Mouse (Mus musculus): ENCODE data around the gene Il33.

- no peak for TF ChIP-seq CTCF (IDR thresholded peaks at IDR 0.05; ENCODE audit: borderline replicate concordance, insufficient read depth, low read length)
- TF ChIP-seq POLR2A (IDR thresholded peaks at IDR 0.05; ENCODE audit: low read depth, low read length): no peak
These were observed 15.7 kb upstream of the Il33 start for GRCm38 (mm10) chr19:29909166-29909565.

Data from embryonic fibroblast, embryonic 13.5 days (primary cell).